Mouse (Mus musculus) heart, adult 2 months (tissue): Measurements from ENCODE around the gene Glp2r.

Experiments used
- CTCF ChIP-seq: fragments of 200-600 bp; IDR thresholded peaks from 2 replicates; pipeline ENCODE4 v1.8.1; 2022; ENCODE audit warnings: antibody characterized with exemption, mild to moderate bottlenecking, moderate library complexity
- EP300 ChIP-seq: fragments of 200-500 bp; IDR thresholded peaks from 2 replicates; pipeline ENCODE4 v1.6.1; 2011; ENCODE audit warnings: low read depth, low read length, control low read depth; ENCODE audit not compliant: insufficient read depth
- POLR2A ChIP-seq: fragments of 200-500 bp; IDR thresholded peaks from 2 replicates; pipeline ENCODE4 v1.6.1; 2011; ENCODE audit warnings: mild to moderate bottlenecking, low read depth, low read length, control low read depth; ENCODE audit not compliant: insufficient read depth

GRCm38 (mm10) chr11:67655236-67655959, 115.6 kb downstream of the Glp2r start:
- TF ChIP-seq EP300 (no peak), CTCF (no peak), POLR2A (no peak)
